Mouse (Mus musculus) erythroid progenitor cell, adult 5-6 weeks (primary cell): ENCODE data around the gene Dpep2nb. TPM values are rescaled to one million over a fixed set of nuclear protein-coding genes. Genes with fewer than 3 reads are reported as not detected.

Experiments used
- ATAC-seq: replicated peaks from 2 replicates; pipeline ENCODE4 v1.8.0; 2016; ENCODE audit warnings: moderate number of reproducible peaks, mild to moderate bottlenecking, moderate TSS enrichment, inconsistent platforms; ENCODE audit not compliant: poor library complexity, low FRiP score, severe bottlenecking
- total RNA-seq, 2 experiments: library from RNA; stranded (forward) in 1 of 2; stranded (reverse) in 1 of 2; fragments of 150-400 nt in 1 of 2; fragments of 186-747, 209-891 nt in 1 of 2; gene quantifications; 2 replicates each; pipeline versions ENCODE4 v1.2.3 to v1.2.4; 2015 to 2017; ENCODE audit warnings: low replicate concordance in 2 of 2

Dpep2nb gene
- total RNA-seq (2015; ENCODE audit: low replicate concordance), result not detected in 2 replicates
- not detected in 2 replicates for total RNA-seq (2017; ENCODE audit: low replicate concordance)

DNA sequence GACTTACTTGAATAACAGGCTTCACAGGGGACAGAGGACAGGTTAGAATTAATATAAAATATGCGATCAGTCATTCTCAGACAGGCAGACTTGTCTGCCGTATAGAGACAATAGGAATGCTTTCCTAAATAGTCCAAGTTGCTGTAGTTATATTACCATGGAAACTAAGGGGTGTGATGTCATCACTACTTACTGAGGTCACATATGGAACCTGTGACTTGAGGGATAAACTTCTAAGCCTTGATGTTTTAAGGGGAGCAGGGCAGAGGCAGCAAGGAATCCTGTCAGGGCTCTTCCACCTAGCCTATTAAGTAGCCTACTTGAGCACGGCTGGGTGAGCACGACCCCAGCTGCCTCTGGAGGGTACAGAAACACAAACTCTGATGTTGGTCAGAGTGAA lies at the start of gene Dpep2nb:
TSS of gene Dpep2nb (minus strand) at position 101 of the 400 bp plus-strand sequence.
- ATAC-seq, result no peak

DNA sequence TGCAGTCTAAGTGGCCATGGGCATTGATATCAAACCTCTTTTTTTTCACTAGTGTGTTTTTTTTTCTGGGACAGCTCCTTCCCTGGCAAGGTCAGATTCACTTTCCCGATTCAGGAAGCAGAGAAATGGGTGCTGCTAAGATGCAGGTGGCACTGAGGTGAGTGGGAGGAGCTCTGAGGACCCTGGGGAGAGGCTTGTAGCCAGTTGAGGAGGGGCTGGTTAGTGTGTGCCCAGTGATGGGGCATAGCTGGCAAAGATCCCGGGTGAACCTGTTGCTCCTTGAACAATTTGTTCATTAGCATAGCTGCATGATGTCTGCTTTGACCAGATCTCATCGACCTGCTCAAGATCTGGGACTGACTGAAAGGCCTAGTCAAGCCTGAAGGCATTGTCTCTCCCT lies 49.3 kb upstream of the Dpep2nb start:
- no peak for ATAC-seq

DNA sequence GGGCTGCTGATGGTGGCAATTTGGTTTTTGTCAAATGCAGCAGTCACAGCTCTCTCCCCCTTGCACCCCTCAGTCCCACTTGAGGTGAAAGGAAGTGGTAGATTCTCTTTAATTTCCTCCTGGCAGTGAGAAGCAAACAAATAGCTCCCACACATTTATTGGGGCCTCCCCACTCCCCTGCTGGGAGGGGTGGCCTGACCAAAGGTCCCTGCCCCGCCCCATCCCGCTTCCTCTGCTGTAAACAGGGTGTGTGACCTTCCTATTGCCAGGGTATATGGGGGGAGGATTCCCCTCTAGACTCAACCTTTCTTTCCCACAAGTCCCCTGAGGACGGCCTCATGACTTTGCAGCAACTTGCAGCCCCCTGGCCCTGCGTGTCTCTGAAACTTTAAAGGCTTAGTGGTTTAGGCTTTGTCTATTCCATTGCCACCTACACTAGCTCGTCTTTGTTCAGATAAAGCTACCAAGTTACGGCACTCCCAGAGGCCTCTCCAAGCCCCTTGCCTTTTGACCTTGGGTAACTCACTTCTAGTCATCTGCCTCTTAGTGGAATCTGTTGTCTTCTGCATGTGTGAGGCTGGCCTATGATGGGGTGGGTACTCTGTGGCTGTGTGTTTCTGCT lies 48.5 kb upstream of the Dpep2nb start:
- ATAC-seq, result no peak

DNA sequence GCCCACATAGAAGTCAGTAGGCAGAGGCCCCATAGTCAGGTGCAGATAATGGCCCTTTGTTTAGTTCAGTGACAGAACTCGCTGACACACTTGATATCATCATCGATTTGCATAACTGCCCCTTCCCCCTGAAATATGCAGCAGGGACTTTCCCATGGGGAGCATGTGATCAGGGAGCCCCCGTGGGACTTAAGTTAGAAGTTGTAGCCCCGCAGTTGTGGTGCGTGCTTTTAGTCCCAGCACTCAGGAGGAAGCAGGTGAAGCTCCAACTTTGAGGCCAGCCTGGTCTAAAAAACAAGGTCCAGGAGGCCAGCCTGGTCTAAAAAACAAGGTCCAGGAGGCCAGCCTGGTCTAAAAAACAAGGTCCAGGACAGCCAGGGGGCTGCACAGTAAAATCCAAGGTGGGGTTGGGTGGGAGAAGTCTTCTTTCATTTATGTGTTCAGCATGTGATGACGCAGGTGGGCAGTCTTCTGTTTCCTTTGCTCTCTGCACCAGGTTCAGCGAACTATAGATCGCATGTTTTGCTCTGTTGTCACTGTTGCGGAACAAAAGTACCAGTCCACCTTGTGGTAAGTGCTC lies 46.8 kb upstream of the Dpep2nb start:
- no peak for ATAC-seq

DNA sequence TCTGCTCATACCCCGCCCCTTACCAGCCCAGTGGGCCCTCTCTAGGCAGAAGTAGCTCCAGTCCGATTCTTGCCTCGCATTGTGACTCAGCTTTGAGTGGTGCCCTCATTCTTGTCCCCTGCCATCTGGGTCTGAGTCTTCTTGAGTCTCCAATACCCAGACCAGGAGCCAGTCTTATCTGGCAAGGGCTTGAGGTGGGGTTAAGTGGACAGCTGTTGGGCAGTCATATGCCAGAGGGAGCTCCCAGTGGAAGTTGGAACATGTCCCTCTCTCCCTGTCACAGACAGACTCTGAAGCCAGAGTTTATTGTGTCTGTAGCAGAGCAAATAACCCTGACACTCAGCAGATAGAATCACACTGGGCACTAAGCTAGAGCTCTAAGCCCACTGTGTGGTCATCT lies 45.3 kb upstream of the Dpep2nb start:
- no peak for ATAC-seq

DNA sequence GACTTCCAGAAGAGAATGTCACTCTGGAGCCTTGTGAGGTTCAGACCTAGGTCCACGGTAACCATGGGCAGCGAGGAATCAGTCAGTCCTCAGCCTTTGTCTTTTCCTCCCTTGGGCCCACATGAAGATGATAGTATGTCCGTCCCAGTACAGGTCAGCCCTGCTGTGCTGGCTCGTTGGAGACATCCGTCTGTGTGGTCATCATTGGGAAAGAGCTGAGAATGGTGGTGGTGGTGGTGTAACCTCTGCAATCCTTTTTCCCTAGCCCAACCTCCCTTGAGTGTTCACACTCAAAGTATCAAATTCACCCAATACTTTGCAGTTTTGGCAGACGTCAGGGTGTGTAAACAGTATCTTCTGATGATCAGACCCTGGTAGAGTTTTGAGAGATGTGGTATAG lies 44.1 kb upstream of the Dpep2nb start:
- ATAC-seq, result no peak

DNA sequence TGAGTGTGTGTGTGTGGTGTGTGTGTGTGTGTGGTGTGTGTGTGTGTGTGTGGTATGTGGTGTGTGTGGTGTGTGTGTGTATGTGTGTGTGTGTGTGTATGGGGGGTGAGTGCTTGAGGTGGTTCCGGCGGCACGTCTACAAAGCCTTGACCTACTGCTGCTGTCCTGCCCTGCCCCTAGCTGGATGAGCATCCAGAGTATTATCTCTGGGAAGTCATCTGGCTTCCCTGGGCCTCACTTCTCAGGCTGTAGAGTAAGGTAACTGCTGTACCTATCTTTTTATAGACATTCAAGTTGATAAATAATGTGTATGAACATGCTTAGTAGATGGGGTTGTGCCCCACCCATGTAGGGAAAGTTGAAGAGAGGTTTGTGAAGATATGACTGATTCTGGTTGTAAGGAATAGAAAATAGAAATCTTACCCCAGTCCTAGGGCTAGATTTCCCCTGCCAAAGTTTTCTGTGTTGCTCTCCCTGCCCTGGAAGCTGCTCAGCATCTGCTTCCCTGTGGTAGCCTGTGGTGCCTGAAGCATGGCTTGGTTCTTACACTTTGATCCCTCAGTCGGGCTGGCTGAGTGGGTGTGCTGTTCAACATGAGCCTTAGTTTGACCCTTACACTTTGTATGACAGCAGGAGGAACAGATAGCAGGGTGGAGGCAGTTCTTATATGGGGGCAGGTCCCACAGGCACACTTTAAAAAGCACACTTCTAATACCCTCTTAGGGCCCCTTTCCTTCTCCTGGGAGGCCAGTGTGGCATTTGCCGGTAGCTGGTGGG lies 42.3 kb upstream of the Dpep2nb start:
- ATAC-seq, result no peak

DNA sequence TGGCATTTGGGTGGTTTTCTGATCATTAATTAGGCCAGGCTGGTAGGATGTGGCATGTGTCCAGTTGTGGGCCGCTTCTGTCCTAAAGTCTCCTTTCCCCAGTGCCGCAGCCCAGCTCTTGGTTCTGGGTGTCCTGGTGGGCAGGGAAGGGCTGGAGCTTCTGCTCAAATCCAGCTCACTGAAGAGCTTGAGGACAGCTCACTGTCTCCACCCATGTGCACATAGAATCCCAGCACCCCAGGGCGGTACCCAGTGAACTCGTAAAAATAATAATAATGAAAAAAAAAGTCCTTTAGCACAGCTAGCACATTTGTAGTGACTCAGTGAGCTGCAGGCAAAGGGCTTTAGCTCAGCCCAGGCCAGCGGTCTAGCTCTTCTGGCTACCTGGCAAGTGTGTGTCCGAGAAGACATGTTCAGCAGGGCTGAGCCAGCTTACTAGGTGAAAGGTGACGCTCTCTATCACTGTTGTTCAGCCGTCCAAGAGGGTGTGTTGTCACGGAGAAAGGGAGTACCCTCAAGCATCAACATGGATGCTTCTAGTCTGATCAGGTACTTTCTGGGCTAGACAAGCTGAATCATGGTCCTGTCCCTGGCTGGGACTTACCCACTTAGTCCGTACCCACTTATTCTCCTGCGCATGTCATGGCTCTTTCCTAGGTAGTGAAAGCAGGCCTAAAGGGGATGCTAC lies 41.2 kb upstream of the Dpep2nb start:
- no peak for ATAC-seq

DNA sequence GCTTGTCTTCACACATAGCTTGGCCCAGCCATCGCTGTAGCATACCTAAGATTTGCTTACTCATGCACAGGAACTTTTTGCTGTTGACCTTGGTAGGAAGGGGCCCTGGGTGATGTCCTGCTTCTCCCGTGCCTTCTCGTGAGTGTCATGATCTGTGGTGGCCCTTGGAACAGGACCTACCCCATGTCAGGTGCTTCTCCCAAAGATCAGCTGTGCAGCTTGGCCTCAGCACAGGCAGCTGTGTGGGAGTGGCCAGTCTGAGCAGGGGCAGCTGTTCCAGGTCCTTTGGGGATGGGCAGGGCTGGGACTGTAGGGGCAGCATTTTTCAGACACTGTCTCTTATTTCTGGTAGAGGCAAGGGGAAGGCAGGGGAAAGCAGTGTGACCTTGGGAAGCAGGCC lies 38.4 kb upstream of the Dpep2nb start:
- no peak for ATAC-seq

DNA sequence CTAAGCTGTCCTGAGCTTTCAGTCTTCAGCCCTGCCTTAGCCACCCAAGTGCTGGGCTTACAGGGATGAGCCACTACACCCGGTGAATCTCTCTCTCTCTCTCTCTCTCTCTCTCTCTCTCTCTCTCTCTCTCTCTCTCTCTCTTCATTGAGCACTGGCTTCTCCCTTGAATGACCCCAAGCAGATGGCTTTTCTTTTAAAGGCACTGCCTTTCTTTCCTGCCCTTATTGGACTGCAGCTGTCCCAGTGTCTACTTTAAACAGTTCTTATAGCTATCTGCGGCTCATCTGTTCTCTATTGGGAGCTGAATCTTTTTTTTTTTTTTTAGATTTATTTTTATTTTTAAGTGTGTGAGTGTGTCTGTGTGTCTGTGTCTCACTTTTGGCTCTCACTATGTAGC lies 37.3 kb upstream of the Dpep2nb start:
- ATAC-seq, result no peak

DNA sequence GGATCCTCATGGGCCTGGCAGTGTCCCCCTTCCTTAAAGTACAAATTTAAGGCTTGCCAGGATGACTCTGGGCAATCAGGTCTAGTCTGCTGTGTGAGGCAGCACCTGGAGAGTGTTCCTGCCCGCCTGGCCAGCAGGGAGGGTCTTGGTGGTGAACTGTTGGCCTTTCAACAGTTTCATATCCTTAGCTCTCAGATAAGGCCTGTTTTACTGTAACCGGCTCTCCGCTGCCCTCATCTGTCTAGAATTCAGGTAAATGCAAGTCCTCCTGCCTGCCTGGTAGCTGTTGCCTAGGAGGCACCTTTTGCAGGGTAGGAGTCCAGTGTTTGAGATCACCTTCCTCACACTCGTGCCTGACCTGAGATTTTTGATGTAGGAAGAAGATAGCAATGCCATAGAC lies 34.4 kb upstream of the Dpep2nb start:
- no peak for ATAC-seq

DNA sequence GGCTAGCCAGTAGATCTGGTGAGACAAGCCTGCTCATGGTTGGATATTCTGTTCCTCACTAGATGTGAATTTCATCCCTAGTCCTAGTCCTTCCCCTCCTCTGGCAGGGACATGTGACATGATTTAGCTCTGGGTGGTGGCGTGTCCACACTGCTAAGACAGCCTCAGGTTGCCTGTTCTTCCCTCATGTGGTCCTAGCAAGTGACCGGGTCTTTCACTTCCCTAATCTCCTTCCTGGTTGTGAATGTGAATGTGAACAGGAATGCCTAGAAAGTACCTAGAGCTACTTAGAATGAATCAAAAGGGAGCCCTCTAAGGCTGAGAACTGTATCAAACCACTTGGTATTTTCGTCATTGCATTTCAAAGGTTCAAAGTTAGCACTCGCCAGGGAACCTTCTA lies 33.8 kb upstream of the Dpep2nb start:
- ATAC-seq, result no peak

DNA sequence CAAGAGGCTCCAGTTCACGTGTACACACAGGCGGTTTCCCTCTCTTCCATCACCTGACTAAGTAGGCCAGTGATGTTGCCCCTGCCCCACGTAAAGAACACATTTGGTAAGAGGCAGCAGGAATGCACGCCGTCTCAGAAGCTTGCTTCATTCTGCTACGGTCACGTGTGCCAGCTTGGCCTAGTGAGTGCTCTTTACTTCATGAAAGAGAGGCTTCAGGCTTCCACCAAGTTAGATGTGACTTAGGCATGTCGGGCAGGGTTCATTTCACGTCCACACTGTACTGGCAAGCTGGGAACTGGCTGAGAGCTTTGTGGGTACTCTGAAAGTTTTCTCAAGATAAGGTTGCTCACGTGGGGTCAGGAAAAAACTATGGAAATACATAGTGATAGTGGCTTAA lies 32.9 kb upstream of the Dpep2nb start:
- no peak for ATAC-seq

DNA sequence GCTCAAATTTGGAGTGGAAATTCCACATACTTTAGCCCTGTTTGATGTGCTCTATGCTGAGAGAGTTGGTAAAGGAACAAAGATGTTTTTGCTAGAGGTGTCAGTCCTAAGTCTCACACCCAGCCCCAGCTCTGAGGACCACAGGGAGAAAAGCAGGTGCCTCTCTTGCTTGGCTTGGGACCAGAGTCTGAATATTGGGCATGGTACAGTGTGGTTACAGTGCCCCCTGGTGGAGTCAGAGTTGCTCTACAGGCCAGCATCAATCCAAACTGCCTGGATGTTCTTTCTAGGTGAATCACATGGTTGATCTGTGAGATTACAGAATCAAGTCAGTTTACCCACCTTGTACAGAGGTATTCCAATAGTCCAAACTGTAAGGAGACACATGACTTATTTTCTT lies 16.7 kb upstream of the Dpep2nb start:
- ATAC-seq, result peak; percentile 86

DNA sequence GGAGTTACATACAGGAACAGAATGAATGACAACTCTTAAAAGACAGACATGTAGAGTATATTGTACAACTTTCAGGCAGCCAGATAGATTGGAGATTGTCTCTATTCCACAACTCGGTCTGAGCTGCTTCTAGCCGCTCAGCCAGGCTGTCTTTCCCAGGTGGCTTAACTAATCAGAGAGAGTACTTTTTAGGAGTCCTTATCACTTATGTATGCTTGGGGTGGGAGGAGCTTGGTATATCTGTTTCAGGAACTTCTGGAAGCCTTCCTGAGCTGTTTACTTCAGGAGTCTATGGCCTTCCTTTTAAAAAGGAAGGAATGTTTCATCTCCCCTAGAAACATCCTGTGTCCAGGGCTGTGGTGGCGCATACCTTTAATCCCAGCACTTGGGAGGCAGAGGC lies 12.3 kb upstream of the Dpep2nb start:
- ATAC-seq, result peak; percentile 73

DNA sequence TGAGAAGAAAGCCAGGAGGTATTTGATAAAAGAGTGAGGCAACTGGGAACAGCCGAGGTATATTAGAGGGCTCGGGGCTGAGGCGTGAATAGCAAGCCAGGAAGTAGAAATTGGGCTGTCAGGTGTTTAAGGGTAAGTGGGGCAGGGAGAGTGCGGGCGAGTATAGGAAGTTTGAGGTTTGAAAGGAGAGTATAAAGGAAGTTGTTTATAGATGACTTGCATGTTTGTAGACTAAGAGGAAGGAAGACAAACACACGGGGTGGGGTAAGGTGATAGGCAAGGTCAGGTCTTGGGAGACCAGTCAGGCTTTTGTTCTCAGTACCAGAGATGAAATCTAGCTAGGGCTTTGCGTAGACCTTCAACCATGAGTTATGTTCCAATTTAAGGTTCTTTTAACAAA lies 11.4 kb upstream of the Dpep2nb start:
- ATAC-seq, result 0 out of 2 replicates have a peak, but pooled peaks have one; percentile 21

DNA sequence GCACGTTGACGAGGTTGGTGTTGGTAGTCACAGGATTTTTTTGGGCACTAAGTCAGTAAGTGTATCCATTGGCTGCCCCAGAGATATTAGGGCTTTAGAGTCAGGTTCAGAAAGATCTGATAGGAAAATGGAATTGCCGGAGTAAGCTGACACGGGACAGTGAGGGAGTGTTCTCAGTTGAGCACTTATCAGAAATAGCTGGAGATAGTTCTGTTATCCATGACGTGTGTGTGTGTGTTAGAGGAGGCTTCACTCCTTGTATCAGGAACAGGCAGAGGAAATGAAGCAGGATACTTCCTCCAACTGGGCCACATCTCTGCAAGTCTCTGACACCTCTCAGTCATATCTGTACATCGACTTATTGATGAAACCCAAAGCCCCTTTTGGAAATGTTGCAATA lies 10.5 kb upstream of the Dpep2nb start:
- no peak for ATAC-seq

DNA sequence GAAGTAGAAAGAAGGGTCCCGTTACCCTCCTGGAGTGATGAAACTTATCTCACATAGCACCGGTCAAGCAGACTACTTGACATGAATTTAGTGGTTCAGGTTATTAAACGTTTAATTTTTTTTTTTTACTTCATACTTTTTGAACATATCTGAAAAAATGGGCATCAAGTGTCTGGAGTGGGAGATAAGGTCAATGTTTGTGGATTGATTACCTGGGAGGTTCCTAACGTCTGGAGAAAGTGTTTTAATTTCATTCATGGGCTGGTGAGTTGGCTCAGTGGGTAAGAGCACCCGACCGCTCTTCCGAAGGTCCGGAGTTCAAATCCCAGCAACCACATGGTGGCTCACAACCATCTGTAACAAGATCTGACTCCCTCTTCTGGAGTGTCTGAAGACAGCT lies 6.4 kb upstream of the Dpep2nb start:
- peak; percentile 56 for ATAC-seq

DNA sequence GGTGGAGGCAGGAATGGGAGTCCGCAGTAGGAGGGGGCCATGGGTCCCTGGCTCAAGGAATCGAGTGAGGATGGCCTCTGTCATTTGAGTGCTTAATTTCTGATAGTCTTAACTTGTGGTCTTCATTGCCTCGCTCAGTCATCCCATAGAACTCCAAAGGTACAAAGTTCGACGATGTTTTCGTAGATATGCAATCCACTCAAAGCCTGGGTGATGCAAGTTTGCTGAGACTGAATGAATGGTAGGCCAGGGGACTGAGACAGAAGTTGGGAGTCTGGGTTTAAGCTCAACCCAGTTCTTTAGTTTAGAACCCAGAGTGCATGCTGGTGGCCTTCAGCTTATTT lies 5.8 kb upstream of the Dpep2nb start, which contains the start of gene Ddx28:
TSS of gene Ddx28 (minus strand) at position 240 of the 344 bp plus-strand sequence.
- peak; percentile 43 for ATAC-seq

DNA sequence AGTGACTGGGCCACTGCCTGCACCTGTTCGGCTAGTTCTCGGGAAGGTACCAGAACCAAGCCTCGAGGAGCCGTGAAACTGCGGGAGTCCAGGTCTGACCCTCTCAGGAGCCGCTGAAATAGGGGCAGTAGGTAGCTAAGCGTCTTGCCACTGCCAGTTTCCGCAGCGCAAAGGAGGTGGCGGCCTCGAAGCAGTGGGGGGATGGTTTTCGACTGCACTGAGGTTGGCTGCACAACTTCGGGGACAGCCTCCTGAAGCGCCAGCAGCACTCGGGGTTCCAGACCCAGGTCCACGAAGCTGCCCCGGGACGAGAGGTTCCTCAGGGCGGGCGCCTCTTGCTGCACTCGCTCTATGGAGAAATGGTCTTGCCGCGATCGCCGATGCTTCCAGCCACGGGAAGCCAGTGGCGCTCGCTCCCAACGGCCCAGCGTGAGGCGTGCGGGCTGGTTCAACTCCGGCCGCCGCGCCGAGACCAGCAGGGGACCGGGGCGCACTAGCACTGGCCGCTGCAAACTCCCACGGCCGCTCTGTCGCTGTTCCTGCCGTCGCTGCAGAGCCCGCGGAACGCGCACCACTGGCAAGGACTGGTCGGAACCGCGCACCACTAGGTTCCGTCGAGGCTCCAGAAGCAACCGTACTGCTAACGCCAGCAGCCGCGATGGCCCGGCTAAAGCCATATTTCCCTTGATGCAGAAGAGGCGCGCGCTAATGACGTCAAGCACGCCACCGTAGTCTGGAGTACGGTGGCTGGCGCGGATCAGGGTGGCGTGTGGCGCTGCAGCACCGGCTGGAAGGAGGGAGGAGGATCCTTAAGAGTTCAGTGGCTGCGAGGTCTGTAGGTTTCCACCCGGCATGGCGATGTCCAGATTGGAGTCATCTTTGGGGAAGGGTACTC lies 5.2 kb upstream of the Dpep2nb start:
- ATAC-seq, result peak; percentile 95
